Mouse (Mus musculus) heart, adult 2 months (tissue): ENCODE measurements at regions not wholly inside any gene's neighbourhood (a gene's known extent, or its start where the extent isn't known, plus 50 kb on each side); places are given as distances from the start of the nearest gene placed in this dataset.

Experiments used
- DNase-seq, 2 experiments: peaks; one replicate each; pipeline ENCODE4 v3.0.0; 2021
- H3K27ac ChIP-seq: fragments of 200-600 bp; 2 replicates; pipeline ENCODE4 v1.8.1; 2022
- H3K27me3 ChIP-seq: fragments of 200-500 bp; 2 replicates; pipeline ENCODE4 v1.6.1; 2012; ENCODE audit warnings: mild to moderate bottlenecking, low read length, inconsistent platforms, mixed read lengths; ENCODE audit not compliant: control insufficient read depth, insufficient read depth
- H3K36me3 ChIP-seq: fragments of 200-500 bp; 2 replicates; pipeline ENCODE4 v1.6.1; 2012; ENCODE audit warnings: low read length, inconsistent platforms; ENCODE audit not compliant: control insufficient read depth, insufficient read depth
- H3K4me1 ChIP-seq: fragments of 200-500 bp; 2 replicates; pipeline ENCODE4 v1.6.1; 2011; ENCODE audit warnings: low read length; ENCODE audit not compliant: control insufficient read depth, insufficient read depth
- H3K4me3 ChIP-seq: fragments of 200-600 bp; 2 replicates; pipeline ENCODE4 v1.8.1; 2022
- H3K79me2 ChIP-seq: fragments of 200-500 bp; replicated peaks from 2 replicates; pipeline ENCODE4 v1.6.1; 2012; ENCODE audit warnings: mild to moderate bottlenecking, inconsistent platforms, low read length, moderate library complexity, mixed read lengths; ENCODE audit not compliant: control insufficient read depth, insufficient read depth
- H3K9ac ChIP-seq: fragments of 200-500 bp; 2 replicates; pipeline ENCODE4 v1.6.1; 2012; ENCODE audit warnings: low read depth, mild to moderate bottlenecking, control low read depth, inconsistent platforms, low read length, mixed read lengths
- CTCF ChIP-seq: fragments of 200-600 bp; IDR thresholded peaks from 2 replicates; pipeline ENCODE4 v1.8.1; 2022; ENCODE audit warnings: antibody characterized with exemption, mild to moderate bottlenecking, moderate library complexity
- EP300 ChIP-seq: fragments of 200-500 bp; IDR thresholded peaks from 2 replicates; pipeline ENCODE4 v1.6.1; 2011; ENCODE audit warnings: low read depth, low read length, control low read depth; ENCODE audit not compliant: insufficient read depth
- POLR2A ChIP-seq: fragments of 200-500 bp; IDR thresholded peaks from 2 replicates; pipeline ENCODE4 v1.6.1; 2011; ENCODE audit warnings: mild to moderate bottlenecking, low read depth, low read length, control low read depth; ENCODE audit not compliant: insufficient read depth
- WGBS: fragments of 180-500 bp; shearing (Covaris S2); methylation state at CpG from one replicate; pipeline ENCODE4 v1.1.7; 2018; 5-methylcytosine and 5-hydroxymethylcytosine counted together
- intact Hi-C: fragments of 180-260 bp; cut with DNase I; formaldehyde crosslinking; loops from one replicate; pipeline ENCODE4 v1.15.1; 2025

- H3K27me3 ChIP-seq, result no peaks in the 10 kb centered on the region
- no peak for TF ChIP-seq EP300
- TF ChIP-seq POLR2A, result no peak
- no peak for TF ChIP-seq CTCF
- 85% methylated on average over 7 of the region's 7 CpGs for WGBS
- no peak overlapping the region for H3K27ac ChIP-seq
- no peaks in the 10 kb centered on the region for H3K4me1 ChIP-seq
- no peak for DNase-seq
- intact Hi-C loops, result no loop called here
- no peak overlapping the region for H3K4me3 ChIP-seq
- H3K79me2 ChIP-seq, result no peaks in the 10 kb centered on the region
- no peak overlapping the region for H3K9ac ChIP-seq
- no peaks in the 10 kb centered on the region for H3K36me3 ChIP-seq
Measured at GRCm38 (mm10) chr10:98733950-98734585, 180.1 kb upstream of the Atp2b1 start.

DNA sequence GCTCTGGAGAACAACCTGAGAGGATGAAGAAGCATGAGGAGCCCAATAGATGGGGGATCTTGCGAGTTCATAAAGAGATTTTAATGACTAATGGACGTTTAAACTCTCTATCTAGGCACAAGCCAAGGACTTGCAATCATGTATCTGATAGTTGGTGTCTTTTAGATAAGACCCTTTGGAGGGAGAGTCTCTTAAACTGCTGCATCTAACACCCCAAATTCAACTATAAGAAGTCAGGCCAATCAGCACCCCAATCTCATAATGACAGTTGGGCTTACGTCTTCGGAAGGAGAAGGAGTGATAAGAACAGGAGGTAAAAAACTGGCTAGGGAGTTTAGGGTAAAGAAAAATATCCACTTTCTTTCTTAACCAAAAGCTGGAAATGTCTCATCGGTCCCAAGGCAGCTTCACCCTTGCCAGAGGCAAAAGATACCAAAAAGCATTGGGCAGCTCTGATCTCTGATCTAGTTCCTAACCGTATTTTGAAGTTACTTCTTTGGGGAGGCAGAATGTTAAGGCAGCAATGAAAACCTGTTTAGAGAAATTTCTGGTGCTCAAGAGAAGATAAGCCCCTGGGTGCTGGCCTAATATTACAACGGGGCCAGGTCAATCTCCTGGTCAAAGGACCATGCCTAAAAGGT lies 173.6 kb upstream of the Atp2b1 start:
- H3K4me1 ChIP-seq, result peaks cover 1% of the 10 kb centered on the region
- H3K27me3 ChIP-seq, result no peaks in the 10 kb centered on the region
- DNase-seq, result no peak
- intact Hi-C loops, result no loop called here
- 80% methylated on average over 7 of the region's 7 CpGs for WGBS
- no peaks in the 10 kb centered on the region for H3K79me2 ChIP-seq
- no peak overlapping the region for H3K4me3 ChIP-seq
- no peak for TF ChIP-seq CTCF
- no peak for TF ChIP-seq EP300
- TF ChIP-seq POLR2A, result no peak
- no peak overlapping the region for H3K9ac ChIP-seq
- H3K27ac ChIP-seq, result no peak overlapping the region
- no peaks in the 10 kb centered on the region for H3K36me3 ChIP-seq

GRCm38 (mm10) chr10:98741398-98741797 lies 172.8 kb upstream of the Atp2b1 start:
- 20% methylated on average over 5 of the region's 5 CpGs for WGBS
- H3K27me3 ChIP-seq, result no peaks in the 10 kb centered on the region
- H3K79me2 ChIP-seq, result no peaks in the 10 kb centered on the region
- intact Hi-C loops, result no loop called here
- H3K4me1 ChIP-seq, result peaks cover 1% of the 10 kb centered on the region
- no peak overlapping the region for H3K27ac ChIP-seq
- no peak overlapping the region for H3K4me3 ChIP-seq
- TF ChIP-seq EP300, result no peak
- TF ChIP-seq CTCF, result no peak
- TF ChIP-seq POLR2A, result no peak
- no peak overlapping the region for H3K9ac ChIP-seq
- no peaks in the 10 kb centered on the region for H3K36me3 ChIP-seq
- DNase-seq, result peak in 1 of 2 experiments; percentile 23

GRCm38 (mm10) chr10:98742822-98743605 lies 171.2 kb upstream of the Atp2b1 start:
- DNase-seq, result no peak
- no peak overlapping the region for H3K4me3 ChIP-seq
- H3K27me3 ChIP-seq, result no peaks in the 10 kb centered on the region
- H3K9ac ChIP-seq, result no peak overlapping the region
- no peaks in the 10 kb centered on the region for H3K36me3 ChIP-seq
- no peak overlapping the region for H3K27ac ChIP-seq
- peaks cover 1% of the 10 kb centered on the region for H3K4me1 ChIP-seq
- TF ChIP-seq CTCF (no peak), POLR2A (no peak), EP300 (no peak)
- 58% methylated on average over 16 of the region's 16 CpGs for WGBS
- H3K79me2 ChIP-seq, result no peaks in the 10 kb centered on the region
- intact Hi-C loops, result no loop called here

- Histone ChIP-seq H3K27ac (no peak overlapping the region; the same call in 1 of the 2 replicates), H3K9ac (no peak overlapping the region), H3K27me3 (no peaks in the 10 kb centered on the region), H3K4me3 (no peak overlapping the region), H3K79me2 (no peaks in the 10 kb centered on the region), H3K36me3 (no peaks in the 10 kb centered on the region), H3K4me1 (peaks cover 1% of the 10 kb centered on the region)
- 34% methylated on average over 6 of the region's 6 CpGs for WGBS
- DNase-seq, result peak in 1 of 2 experiments; percentile 36
- intact Hi-C loops, result no loop called here
- TF ChIP-seq POLR2A (no peak), CTCF (no peak), EP300 (no peak)
Measured at GRCm38 (mm10) chr10:98744246-98744645, 170.0 kb upstream of the Atp2b1 start.

DNA sequence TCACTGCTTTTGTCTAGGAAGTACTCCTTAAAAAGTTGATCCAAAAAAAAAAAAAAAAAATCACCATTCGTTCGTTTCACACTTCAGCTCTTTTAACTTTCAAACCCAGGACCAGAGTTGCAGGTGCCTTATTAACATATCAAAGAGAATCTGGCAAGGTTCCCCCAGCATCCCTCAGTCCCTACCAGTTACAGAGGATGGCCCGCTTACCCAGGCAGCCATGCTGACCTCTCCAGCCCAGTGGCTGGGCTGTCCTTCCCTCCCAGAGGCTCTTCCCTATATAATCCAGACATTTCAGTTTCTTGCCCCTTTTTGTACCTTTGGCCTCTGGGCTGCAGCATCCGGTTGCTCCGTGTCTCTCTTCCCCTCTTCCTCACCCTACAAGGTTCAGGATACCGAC lies 169.5 kb upstream of the Atp2b1 start:
- 52% methylated on average over 6 of the region's 6 CpGs for WGBS
- no peak overlapping the region for H3K4me3 ChIP-seq
- intact Hi-C loops, result no loop called here

More for the DNA sequence above, 169.5 kb upstream of the Atp2b1 start:
- DNase-seq, result no peak
- Histone ChIP-seq H3K27ac (no peak overlapping the region), H3K27me3 (no peaks in the 10 kb centered on the region), H3K4me1 (peaks cover 1% of the 10 kb centered on the region), H3K36me3 (no peaks in the 10 kb centered on the region), H3K9ac (no peak overlapping the region), H3K79me2 (no peaks in the 10 kb centered on the region)
- TF ChIP-seq POLR2A (no peak), CTCF (no peak), EP300 (no peak)
